Mouse (Mus musculus): Measurements from ENCODE around the gene Chtop.

Chtop gene

GRCm38 (mm10) chr3:90512276-90512675, 3.0 kb upstream of the Chtop start:
- DNase-seq (ENCODE audit: extremely low read depth, low read depth) = no peak

DNA sequence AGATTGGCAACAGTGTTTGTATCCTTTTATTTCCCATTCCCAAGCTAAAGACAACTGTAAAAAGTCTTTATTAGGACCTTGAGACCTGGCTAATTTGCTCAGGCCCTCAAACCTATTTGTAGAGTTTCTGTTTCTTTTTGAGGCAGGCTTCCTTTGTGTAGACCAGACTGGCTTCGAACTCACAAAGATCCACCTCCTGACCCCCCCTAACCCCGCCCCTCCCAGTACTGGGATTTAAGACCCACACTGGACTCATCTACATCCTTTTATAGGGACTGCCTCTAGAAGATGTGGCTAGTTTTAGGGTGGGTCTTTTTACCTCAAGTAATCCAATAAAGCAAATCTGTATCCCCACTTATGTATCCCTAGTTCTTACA, 437 bp upstream of the Chtop start:
- no peak for DNase-seq (ENCODE audit: extremely low read depth, low read depth)

DNA sequence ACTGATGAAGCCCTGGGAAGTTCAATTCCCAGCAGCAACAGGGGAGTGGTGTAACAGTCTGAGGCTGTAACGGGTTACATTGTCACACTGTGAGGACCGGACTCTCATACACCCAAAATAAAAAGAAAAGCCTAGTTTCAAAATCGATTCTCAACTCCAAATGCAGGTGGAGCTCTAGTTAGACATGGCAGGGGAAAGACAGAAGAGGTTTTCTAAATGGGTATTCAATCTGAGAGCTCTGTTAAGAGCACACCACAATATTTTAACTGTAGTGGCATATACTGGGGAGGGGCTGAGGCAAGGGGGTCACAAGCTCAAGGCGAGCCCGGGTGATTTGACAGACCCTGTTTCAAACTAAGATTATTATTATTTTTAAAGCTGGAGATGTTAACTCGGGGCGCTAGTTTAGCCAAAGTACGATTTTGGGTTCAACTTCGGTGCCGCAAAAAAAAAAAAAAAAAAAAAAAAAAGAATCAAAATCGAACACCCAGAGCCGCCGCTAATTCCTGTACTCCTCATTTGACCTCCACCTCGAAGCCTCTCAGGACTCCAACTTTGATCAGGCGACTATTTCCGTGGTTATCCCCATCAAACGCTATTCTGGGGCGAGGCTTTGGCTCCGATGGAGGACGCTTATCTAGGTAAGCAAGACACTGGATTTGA, 880 bp downstream of the Chtop start:
- peak; percentile 36 for DNase-seq (ENCODE audit: extremely low read depth, low read depth)

GRCm38 (mm10) chr3:90506362-90506761, 2.9 kb downstream of the Chtop start:
- DNase-seq (ENCODE audit: extremely low read depth, low read depth) = no peak

DNA sequence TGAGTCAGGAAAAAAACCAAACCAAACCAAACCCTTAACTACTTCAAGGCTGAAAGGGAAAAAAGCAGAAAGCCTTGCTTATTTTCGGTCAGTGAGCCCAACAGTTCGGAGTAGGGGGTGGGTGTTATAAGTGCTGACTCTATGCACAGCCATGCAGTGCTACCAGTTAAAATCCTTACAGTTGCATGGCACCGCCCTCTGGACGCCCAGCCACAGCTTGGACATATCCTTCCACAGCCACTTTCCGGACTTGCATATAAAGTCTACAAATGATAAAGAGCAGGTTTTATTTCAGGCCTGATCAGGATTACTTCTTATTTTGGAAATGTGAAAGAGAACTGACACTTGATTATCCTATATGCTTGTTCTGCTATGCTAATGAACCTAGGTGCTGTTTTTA, 4.1 kb downstream of the Chtop start:
- DNase-seq (ENCODE audit: extremely low read depth, low read depth) = no peak

DNA sequence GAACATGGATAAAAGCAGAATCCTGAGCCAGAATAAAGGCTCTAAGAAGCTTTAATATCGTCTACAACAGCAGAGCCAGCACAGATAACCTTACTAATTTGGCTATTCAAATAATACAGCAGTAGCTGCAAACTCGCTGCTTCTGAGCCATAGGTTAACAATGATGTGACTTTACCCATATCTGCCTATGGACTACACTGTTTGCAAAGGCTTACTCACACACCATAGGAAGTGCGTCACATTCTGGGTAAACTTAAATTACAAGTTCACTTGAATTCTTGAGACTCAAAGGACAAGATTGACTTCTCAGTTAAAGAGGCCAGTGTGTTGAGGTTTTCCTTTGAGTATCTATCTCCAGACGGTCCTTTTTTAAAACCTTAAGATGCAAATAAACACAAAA, 5.9 kb downstream of the Chtop start:
- DNase-seq (ENCODE audit: extremely low read depth, low read depth) = no peak

DNA sequence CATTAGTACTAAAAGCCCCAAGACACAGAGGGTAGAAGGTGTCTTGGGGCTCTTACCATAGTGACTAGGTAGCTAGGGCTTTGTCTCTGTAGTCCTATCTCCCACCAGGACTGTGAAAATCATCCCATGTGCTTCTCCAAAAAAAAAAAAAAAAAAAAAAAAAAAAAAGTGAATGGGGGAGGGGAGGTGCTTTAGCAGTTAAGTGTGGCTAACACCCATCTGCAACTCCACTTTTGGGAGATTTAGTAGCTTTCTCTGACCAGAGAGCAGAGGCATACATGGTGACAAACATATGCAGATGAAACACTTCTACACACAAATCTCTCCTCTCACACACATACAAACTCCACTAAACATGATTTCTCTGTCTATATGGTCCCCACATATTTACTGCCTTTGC, 11.7 kb downstream of the Chtop start:
- DNase-seq (ENCODE audit: extremely low read depth, low read depth) = no peak

DNA sequence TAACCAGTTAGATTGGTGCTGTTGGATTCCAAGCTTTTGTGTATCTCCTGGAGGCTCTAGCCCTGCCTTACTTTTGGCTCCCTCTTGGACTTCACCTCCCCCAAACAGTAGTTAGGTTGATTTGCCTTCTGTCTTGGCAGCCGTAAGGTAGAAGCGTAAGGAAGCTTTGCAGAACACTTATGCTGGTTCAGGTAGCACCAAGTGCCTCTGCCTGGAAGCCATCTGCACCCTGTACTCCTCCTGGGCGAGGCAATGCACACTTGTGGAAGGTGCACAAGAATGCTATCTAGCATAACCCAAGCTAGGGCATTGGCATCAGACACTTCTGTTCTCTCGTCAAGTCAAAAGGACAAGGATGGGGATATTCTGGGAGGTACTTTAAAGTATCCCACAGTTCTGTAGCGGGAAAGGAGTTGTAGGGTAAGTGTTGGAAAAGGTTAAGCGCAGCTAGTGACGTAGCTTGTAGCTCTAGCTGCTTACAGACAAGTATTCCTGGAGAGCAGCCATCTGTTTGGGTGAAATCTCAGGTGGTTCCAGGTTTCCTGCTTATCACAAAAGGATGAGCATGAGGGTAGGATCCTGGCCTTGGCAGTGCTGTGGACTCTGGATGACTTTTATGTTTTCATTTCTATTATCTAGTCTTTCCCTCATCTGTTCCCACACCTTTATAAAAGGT, 13.3 kb downstream of the Chtop start:
- DNase-seq (ENCODE audit: extremely low read depth, low read depth) = no peak

DNA sequence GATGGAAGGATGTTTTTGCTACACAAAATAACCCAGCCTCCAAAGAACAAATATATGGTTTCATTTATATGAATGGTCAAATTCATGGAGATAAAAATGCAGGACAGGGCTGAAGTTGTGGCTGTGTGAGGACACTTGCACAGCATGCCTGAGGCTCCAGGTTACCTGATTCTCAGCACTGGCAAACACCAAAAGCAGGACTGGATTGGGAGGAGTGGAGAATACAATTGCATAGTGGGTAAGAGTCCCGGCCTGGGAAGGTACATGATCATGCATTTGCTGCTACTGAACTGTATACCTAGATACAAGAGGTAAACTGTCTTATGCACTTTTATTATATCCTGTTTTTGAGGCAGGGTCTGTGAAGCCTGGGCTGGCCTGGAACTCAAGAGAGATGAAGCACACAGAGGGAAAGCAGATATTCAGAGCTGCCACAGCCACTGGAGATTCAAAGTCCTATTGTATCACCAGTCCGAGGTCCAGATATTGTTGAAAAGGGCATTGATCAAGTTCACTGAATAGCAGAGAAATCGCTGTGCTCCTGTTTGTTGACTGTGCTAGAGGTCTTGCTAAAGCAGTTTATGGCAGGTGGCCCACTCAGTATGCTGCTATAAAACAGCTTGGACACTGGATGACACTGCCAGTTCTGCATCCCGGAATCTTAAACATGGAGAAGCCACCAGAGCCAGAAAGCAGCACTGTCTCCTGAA, 15.3 kb downstream of the Chtop start:
- DNase-seq (ENCODE audit: extremely low read depth, low read depth) = no peak

GRCm38 (mm10) chr3:90491350-90491749, 17.9 kb downstream of the Chtop start:
- peak; percentile 81 for DNase-seq (ENCODE audit: extremely low read depth, low read depth)

GRCm38 (mm10) chr3:90490696-90491256, 18.5 kb downstream of the Chtop start, which contains the start of gene Snapin:
Gene Snapin, minus strand, starts transcription at chr3:90491033.
- DNase-seq (ENCODE audit: extremely low read depth, low read depth) = peak; percentile 95

GRCm38 (mm10) chr3:90488576-90488975, 20.7 kb downstream of the Chtop start:
- DNase-seq (ENCODE audit: extremely low read depth, low read depth) = no peak

DNA sequence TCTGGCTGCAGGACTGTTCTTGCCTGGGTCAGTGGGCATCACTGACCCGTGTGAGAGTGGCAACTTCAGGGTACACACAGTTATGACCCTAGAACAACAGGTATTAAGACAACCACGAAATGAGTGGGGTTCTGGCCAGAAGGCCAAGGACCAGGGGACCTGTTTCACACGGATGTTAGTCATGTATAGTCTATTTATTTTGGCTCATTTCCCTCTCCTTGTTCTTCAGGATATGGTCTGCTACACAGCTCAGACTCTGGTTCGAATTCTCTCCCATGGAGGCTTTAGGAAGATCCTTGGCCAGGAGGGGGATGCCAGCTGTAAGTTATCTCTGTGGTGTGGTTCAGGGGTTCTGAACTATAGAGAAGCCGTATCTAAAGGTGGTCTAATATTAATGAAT, 22.3 kb downstream of the Chtop start:
- no peak for DNase-seq (ENCODE audit: extremely low read depth, low read depth)

GRCm38 (mm10) chr3:90475831-90476611, 33.3 kb downstream of the Chtop start, which contains the start of gene Ilf2:
Gene Ilf2, plus strand, starts transcription at chr3:90476126.
- DNase-seq (ENCODE audit: extremely low read depth, low read depth) = peak; percentile 98

- peak; percentile 44 for DNase-seq (ENCODE audit: extremely low read depth, low read depth)
Observed at GRCm38 (mm10) chr3:90475151-90475830, 34.0 kb downstream of the Chtop start.

DNA sequence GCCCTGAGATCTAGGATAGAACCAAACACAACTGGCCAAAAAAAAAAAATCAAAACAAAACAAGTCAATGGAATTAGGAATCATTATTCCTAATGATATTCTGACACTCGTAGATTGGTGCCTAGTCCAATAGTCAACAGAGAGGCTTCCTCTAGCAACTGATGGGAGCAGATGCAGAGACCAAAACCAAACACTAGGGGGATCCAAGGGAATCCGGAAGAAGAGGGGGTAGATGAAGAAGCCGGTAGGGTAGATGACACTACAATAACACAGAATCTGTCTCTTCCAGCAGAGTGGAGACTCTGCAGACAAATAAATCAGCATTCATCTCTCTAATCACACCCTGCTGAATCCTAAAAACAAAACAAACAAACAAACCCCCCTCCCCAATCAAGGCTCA, 37.1 kb downstream of the Chtop start:
- peak; percentile 85 for DNase-seq (ENCODE audit: extremely low read depth, low read depth)

DNA sequence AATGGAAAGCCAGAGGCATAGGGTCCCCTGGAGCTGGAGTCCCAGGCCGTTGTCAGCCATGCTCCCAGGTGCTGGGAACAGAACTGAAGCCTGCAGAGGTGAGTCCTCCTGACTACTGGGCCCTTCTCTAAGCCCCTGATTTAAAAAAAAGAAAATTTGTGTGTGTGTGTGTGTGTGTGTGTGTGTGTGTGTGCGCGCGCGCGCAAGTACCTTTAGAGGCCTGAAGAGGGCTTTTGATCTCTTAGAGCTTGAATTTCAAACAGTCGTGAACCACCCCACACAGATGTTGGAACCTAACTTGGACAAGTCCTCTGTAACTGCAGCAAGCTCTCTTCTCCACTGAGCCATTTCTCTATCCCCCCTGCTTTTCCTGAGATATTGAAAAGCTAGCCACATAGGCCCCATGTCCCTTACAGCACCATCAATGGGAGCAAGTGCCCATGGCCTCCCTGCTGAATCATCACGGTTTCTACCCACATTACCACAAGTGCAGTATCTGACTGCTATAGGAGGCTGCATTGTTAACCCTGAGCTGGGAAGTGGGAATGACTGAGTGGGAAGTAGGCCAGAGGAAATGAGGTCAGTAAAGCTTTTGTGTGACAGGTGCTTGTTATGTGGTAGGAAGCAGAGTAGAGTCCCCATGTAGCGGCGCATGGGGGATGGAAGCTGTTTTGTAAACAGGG, 41.5 kb downstream of the Chtop start:
- no peak for DNase-seq (ENCODE audit: extremely low read depth, low read depth)

GRCm38 (mm10) chr3:90466311-90466766, 43.0 kb downstream of the Chtop start:
- DNase-seq (ENCODE audit: extremely low read depth, low read depth) = peak; percentile 54

GRCm38 (mm10) chr3:90465686-90466310, 43.5 kb downstream of the Chtop start, which contains the start of gene Npr1:
Gene Npr1, minus strand, starts transcription at chr3:90465866.
- DNase-seq (ENCODE audit: extremely low read depth, low read depth) = no peak

Data from MEL-GATA-1-ER (cell line).